Mouse (Mus musculus) E14TG2a.4 (cell line): ENCODE data around the gene Cpne6.

Experiments
- H3K27me3 ChIP-seq: 2 replicates; pipeline ENCODE4 v1.6.1; 2014; ENCODE audit warnings: low read length, control low read depth; ENCODE audit not compliant: insufficient read depth
- H3K36me3 ChIP-seq: 2 replicates; pipeline ENCODE4 v1.6.1; 2014; ENCODE audit warnings: low read length, control low read depth; ENCODE audit not compliant: insufficient read depth
- H3K4me1 ChIP-seq: replicated peaks from 2 replicates; pipeline ENCODE4 v1.6.1; 2014; ENCODE audit warnings: low read depth, low read length, control low read depth
- H3K4me3 ChIP-seq: replicated peaks from 2 replicates; pipeline ENCODE4 v1.5.1; 2014; ENCODE audit warnings: mild to moderate bottlenecking, low read length
- H3K9me3 ChIP-seq: 2 replicates; pipeline ENCODE4 v1.6.1; 2014; ENCODE audit warnings: low read length, control low read depth
- CTCF ChIP-seq: conservative IDR thresholded peaks from 2 replicates; pipeline ENCODE4 v1.5.1; 2014; ENCODE audit warnings: low read length
- NANOG ChIP-seq: IDR thresholded peaks from 2 replicates; pipeline ENCODE4 v1.6.1; 2014; ENCODE audit warnings: borderline replicate concordance, low read length, mixed read lengths
- POU5F1 ChIP-seq: IDR thresholded peaks from 2 replicates; pipeline ENCODE4 v1.6.1; 2014; ENCODE audit warnings: low read length, borderline replicate concordance

The Cpne6 gene

DNA sequence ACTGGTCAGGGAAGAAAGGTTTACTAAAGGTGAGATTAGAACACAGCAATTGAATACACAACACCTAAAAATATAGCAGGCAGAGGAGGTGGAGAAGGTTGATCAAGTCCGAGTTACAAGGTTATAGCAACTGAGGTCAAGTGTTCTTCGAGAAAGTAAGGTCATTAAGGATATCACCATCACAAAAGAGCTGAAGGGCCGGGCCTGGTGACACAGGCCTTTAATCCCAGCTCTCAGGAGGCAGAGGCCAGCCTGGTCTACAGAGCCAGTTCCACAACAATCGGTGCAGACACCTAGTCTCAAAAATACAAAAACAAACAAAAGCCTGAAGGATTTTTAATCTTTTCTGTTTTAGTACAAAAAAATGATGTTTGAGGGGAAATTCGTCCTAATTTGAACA is 41.1 kb downstream of the Cpne6 start:
- Histone ChIP-seq H3K4me3 (0 out of 2 replicates have a peak overlapping the region, but pooled peaks have one; percentile 35), H3K4me1 (peaks cover 80% of the 10 kb centered on the region), H3K36me3 (peaks cover 34% of the 10 kb centered on the region), H3K27me3 (no peaks in the 10 kb centered on the region), H3K9me3 (no peaks in the 10 kb centered on the region)
- TF ChIP-seq CTCF (no peak), NANOG (0 out of 2 replicates have a peak, but pooled peaks have one; percentile 36), POU5F1 (peak; percentile 9; the same call in 1 of the 2 replicates)

DNA sequence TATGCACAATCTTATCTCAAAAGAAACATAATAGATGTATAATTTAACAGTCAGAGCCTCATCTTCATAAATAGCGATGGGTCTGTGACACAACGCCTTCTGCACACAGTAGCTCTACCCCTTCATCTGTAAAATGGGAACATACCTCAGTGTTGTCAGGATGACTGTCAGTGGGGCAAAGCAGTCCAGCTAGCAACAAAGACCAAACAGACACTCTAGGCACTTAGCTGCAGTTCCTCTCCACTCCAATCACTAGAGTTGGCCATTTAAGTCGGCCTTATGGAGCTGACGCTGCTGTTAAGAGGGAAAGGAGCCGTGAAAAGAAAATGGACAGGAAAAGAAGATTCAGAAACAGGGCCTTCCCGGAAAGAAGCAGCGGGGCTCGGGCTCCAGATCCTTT is 41.5 kb downstream of the Cpne6 start:
- H3K27me3 ChIP-seq: no peaks in the 10 kb centered on the region
- no peak for TF ChIP-seq NANOG
- no peak for TF ChIP-seq CTCF
- H3K9me3 ChIP-seq: no peaks in the 10 kb centered on the region
- peaks cover 30% of the 10 kb centered on the region for H3K36me3 ChIP-seq
- H3K4me3 ChIP-seq: peak overlapping the region; percentile 35; the same call in 1 of the 2 replicates
- H3K4me1 ChIP-seq: peaks cover 84% of the 10 kb centered on the region

DNA sequence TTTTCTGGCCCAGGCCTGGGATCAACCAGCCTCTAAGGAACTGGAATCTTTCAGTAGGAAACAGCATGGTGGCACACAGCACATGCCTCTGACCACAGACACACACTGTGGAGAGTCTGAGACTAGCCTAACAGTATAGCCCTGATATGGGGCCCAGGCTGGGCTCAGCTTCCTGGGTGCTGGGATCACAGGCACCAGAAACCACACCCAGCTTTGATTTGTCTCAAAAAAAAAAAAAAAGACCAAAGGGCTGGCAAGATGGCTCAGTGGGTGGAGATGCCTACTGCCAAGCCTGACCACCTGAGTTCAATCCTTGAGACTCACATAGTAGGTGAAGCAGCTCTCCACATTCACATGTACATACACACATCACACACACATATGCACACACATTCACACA is 44.4 kb downstream of the Cpne6 start:
- H3K27me3 ChIP-seq: no peaks in the 10 kb centered on the region
- H3K4me1 ChIP-seq: peaks cover 79% of the 10 kb centered on the region
- H3K9me3 ChIP-seq: no peaks in the 10 kb centered on the region
- TF ChIP-seq POU5F1: no peak
- peaks cover 4% of the 10 kb centered on the region for H3K36me3 ChIP-seq
- no peak overlapping the region for H3K4me3 ChIP-seq

DNA sequence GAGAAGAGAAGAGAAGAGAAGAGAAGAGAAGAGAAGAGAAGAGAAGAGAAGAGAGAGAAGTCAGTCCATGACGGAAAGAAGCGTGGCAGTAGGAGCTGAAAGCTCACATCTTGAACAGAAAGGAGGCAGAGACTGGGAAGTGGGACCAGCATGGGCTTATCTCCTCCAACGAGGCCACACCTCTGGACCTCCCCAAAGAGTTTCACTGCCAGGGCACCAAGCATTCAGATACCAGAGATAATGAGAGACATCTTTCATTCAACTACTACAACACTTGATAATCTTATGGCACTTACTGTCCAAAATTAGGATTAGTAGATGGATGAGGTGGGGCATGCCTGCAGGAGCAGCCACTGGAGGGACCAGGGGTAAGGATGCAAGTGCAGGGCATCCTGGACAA is 45.5 kb downstream of the Cpne6 start:
- Histone ChIP-seq H3K4me1 (peaks cover 68% of the 10 kb centered on the region), H3K27me3 (no peaks in the 10 kb centered on the region), H3K4me3 (no peak overlapping the region), H3K9me3 (no peaks in the 10 kb centered on the region), H3K36me3 (no peaks in the 10 kb centered on the region)
- TF ChIP-seq NANOG (no peak), CTCF (no peak), POU5F1 (no peak)

DNA sequence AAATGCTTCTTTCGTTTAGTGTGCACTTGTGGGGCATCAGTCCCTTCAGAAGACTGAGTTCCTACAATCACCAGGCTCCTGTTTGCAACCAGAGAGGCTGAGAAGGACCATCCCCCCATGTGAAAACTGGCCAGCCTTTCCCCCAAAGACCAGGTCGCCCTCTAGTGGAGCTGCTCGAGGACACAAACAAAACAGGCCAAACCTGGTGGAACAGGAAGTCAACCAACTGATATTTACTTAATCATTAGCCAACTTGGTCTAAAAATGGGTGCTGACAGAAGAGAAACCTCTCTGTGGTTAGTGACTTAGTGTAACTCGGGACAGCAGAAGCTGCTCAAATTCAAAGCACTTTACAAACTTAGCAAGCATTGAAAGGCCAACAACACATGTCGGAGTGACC is 46.8 kb downstream of the Cpne6 start:
- Histone ChIP-seq H3K9me3 (no peaks in the 10 kb centered on the region), H3K27me3 (no peaks in the 10 kb centered on the region), H3K36me3 (peaks cover 8% of the 10 kb centered on the region), H3K4me3 (no peak overlapping the region), H3K4me1 (peaks cover 68% of the 10 kb centered on the region)
- TF ChIP-seq CTCF (peak; percentile 66), POU5F1 (no peak)

DNA sequence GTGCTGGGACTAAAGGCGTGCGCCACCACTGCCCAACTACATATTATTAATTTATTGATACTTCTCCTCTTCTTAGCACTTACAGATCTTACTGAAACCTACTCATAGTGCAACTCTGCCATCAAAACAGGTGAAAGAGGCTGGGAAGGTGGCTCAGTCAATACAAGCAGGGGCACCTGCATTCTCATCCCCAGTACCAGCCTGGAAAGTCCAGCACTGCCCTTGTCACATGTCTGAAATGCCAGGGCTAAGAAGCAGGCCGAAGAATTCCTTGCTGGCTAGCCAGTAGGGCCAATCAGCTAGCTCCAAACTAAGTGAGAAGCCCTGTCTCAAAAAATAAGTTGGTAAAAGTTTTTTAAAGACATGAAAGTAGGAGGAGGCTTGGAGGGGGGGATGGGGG is 47.3 kb downstream of the Cpne6 start:
- Histone ChIP-seq H3K4me1 (peaks cover 69% of the 10 kb centered on the region), H3K36me3 (peaks cover 11% of the 10 kb centered on the region), H3K4me3 (no peak overlapping the region), H3K27me3 (no peaks in the 10 kb centered on the region), H3K9me3 (no peaks in the 10 kb centered on the region)
- TF ChIP-seq CTCF: no peak
- TF ChIP-seq POU5F1: no peak
- no peak for TF ChIP-seq NANOG

DNA sequence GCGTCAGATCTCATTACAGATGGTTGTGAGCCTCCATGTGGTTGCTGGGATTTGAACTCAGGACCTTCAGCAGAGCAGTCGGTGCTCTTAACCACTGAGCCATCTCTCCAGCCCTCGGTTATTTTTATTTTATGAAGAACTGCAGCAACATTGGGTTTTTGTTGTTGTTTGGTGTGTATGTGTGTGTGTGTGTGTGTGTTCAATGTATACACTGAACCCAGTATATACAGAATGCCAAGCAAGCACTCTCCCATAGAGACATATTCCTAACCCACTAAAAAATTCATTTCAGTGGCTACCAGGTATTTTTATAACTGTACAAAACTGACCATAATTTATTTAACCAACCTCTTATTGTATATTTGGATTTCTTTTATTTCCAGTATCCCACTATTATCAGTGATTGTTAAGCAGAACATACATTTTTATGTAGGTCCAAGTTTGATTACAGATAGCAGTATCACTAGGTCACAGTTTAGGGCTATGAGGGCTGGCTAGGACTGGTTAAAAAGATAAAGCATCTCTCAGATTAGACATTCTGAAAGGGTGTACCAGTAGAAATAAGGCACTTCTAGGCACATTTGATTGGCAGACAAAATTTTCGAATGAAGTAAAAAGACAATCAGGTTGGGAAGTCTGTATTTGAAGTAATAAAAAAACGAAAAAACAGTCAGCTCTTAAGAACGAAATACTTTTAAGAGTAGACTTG is 48.6 kb downstream of the Cpne6 start:
- H3K4me3 ChIP-seq: peak overlapping the region; percentile 91
- no peaks in the 10 kb centered on the region for H3K9me3 ChIP-seq
- TF ChIP-seq NANOG (no peak), CTCF (0 out of 2 replicates have a peak, but pooled peaks have one; percentile 0), POU5F1 (no peak)
- no peaks in the 10 kb centered on the region for H3K27me3 ChIP-seq
- peaks cover 24% of the 10 kb centered on the region for H3K36me3 ChIP-seq
- H3K4me1 ChIP-seq: peaks cover 59% of the 10 kb centered on the region

DNA sequence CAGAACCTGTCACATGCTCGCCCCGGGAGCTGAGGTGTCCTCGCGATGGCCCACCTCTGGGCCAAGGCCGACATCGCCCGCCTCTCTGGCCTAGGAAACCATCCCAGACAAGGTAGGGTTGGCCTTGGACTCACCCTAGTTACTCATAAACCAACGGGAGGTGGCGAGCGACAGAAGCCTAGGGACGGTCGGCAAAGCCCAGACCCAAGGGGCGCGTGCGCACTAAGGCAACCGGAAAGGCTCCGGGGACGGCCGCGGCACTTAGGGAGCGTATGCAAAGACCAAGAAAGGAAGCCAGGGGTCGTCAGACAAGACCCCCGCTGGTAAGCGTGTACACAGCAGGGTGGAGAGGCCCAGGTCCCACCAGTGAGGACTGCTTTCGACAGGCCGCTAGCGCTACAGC is 49.6 kb downstream of the Cpne6 start, which contains the start of gene Dcaf11:
Gene Dcaf11 (plus strand): TSS at position 208 of the 403 bp plus-strand sequence.
- H3K27me3 ChIP-seq: no peaks in the 10 kb centered on the region
- peaks cover 50% of the 10 kb centered on the region for H3K4me1 ChIP-seq
- H3K4me3 ChIP-seq: peak within 1 kb of the TSS; percentile 91
- H3K36me3 ChIP-seq: peaks cover 33% of the 10 kb centered on the region
- no peaks in the 10 kb centered on the region for H3K9me3 ChIP-seq
- TF ChIP-seq NANOG (no peak), POU5F1 (no peak), CTCF (no peak)
